Mouse (Mus musculus) testis, adult 2 months (tissue): Measurements from ENCODE around the gene Nup214.

ENCODE experiments used
- CTCF ChIP-seq: fragments of 200-500 bp; IDR thresholded peaks from 2 replicates; pipeline ENCODE4 v1.5.1; 2012; ENCODE audit warnings: low read depth, mild to moderate bottlenecking, inconsistent platforms, low read length, moderate library complexity; ENCODE audit not compliant: control insufficient read depth, insufficient read depth, insufficient replicate concordance
- POLR2A ChIP-seq: fragments of 200-500 bp; IDR thresholded peaks from 2 replicates; pipeline ENCODE4 v1.6.1; 2012; ENCODE audit warnings: low read depth, mild to moderate bottlenecking, inconsistent platforms, low read length, moderate library complexity; ENCODE audit not compliant: control insufficient read depth

DNA sequence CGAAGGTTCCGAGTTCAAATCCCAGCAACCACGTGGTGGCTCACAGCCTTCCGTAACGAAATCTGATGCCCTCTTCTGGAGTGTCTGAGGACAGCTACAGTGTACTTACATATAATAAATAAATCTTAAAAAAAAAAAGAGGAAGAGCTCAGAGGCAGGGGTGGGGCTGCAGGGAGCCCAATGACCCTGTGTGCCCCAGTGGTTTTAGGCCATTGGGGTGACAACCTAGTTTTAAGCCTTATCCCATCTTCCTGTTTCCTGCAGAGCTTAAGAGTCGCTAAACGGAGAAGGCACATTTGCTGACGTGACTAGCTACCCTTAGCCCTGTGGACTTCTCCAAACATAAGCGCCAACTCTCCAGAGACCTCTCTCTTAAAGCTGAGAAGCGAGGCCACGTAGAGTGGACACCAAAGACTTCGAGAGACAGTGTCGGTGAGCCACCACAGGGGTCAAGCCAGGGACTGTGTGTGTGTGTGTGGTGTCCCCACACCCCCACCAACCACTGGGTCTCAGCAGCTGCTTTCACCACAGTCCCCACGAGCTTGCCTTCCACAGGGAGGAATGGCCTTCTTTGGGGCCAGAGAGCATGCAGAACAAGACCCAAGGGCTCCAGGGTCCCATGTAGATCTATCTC is 107.2 kb downstream of the Nup214 start:
- no peak for TF ChIP-seq CTCF
- TF ChIP-seq POLR2A: no peak
